Comparison of ENCODE assay signal across 15 mouse cellular contexts in the genomic region with DNA sequence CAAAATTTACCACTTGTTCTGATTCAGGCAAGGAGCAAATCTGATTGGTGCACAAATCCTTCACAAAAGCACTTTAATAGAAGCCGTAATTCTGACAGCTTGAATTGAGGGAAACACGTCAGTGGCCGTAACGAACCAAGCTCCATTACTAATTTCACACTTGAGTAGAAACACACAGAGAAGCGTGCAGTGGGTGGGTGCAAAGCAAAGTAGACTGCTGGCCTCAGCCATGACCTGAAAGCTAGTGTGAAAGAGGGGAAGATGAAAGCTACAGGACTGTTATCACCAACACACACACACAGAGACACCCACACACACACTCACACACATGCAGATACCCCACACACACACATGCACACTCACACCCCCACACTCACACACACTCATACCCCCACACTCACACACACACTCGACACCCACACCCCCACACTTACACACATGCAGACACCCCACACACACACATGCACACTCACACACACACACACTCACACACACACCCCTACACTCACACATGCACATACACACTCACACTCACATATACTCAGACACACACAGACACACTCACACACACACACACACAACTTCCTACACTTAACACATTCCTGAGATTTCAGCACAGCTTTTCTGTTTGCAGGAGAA.
DNase-seq lines count a peak whose midpoint lies in the region; ATAC-seq lines count a peak whose summit lies in the region.
"Had no signal": no experiment of that assay in that cellular context is flagged by ENCODE, and none has a peak within 500 bp of the region (broad histone marks: within the 10 kb centered on the region; RNA-seq: fewer than 3 reads in every experiment).

No protein-coding gene starts in this region.

- H3K9ac ChIP-seq in kidney, embryonic 15.5 days: no peak overlapping the region
- H3K9ac ChIP-seq in neural tube, embryonic 11.5 days (ENCODE audit: low read length): no peak overlapping the region
- H3K9ac ChIP-seq in neural tube, embryonic 15.5 days (replicated peaks): no peak overlapping the region
- H3K9ac ChIP-seq: embryonic facial prominence, embryonic 13.5 days had no signal

- H3K27me3 ChIP-seq in kidney, embryonic 15.5 days: no peaks in the 10 kb centered on the region
- no peaks in the 10 kb centered on the region for H3K27me3 ChIP-seq in neural tube, embryonic 11.5 days (ENCODE audit: control insufficient read depth, insufficient read depth, low read length)
- no peaks in the 10 kb centered on the region for H3K27me3 ChIP-seq in neural tube, embryonic 15.5 days (replicated peaks)
- H3K27me3 ChIP-seq: embryonic facial prominence, embryonic 13.5 days had no signal

- peak; percentile 61 for ATAC-seq in kidney, embryonic 15.5 days (replicated peaks; ENCODE audit: low FRiP score)
- ATAC-seq in neural tube, embryonic 11.5 days (ENCODE audit: insufficient read depth, low FRiP score, low TSS enrichment): peak; percentile 81
- no peak for ATAC-seq in neural tube, embryonic 15.5 days (ENCODE audit: low FRiP score)
- ATAC-seq in frontal cortex, adult (ENCODE audit: low TSS enrichment): no peak
- ATAC-seq: intestine, embryonic 16.5 days had no signal

- peaks cover 9% of the 10 kb centered on the region; the same call in 1 of the 2 replicates for H3K4me1 ChIP-seq in kidney, embryonic 15.5 days
- H3K4me1 ChIP-seq in neural tube, embryonic 11.5 days (ENCODE audit: control insufficient read depth, insufficient read depth, low read length): no peaks in the 10 kb centered on the region; the same call in 1 of the 2 replicates
- H3K4me1 ChIP-seq in neural tube, embryonic 15.5 days: no peaks in the 10 kb centered on the region

- H3K4me2 ChIP-seq in kidney, embryonic 15.5 days: no peak overlapping the region
- no peak overlapping the region for H3K4me2 ChIP-seq in neural tube, embryonic 11.5 days (ENCODE audit: low read depth)
- H3K4me2 ChIP-seq in neural tube, embryonic 15.5 days: no peak overlapping the region
- H3K4me2 ChIP-seq: embryonic facial prominence, embryonic 13.5 days had no signal

- H3K36me3 ChIP-seq in kidney, embryonic 15.5 days: no peaks in the 10 kb centered on the region
- H3K36me3 ChIP-seq in neural tube, embryonic 11.5 days (ENCODE audit: control insufficient read depth, insufficient read depth, low read length): no peaks in the 10 kb centered on the region
- H3K36me3 ChIP-seq in neural tube, embryonic 15.5 days: no peaks in the 10 kb centered on the region
- H3K36me3 ChIP-seq: embryonic facial prominence, embryonic 13.5 days had no signal

- H3K4me3 ChIP-seq in kidney, embryonic 15.5 days (replicated peaks): no peak overlapping the region
- H3K4me3 ChIP-seq in neural tube, embryonic 11.5 days (ENCODE audit: low read depth, low read length): no peak overlapping the region
- no peak overlapping the region for H3K4me3 ChIP-seq in neural tube, embryonic 15.5 days (replicated peaks)
- H3K4me3 ChIP-seq: embryonic facial prominence, embryonic 13.5 days; left cerebral cortex, adult 2 months; myocyte had no signal

- DNase-seq in embryo, embryonic 11 days: peak; percentile 36
- no peak for DNase-seq in embryo, embryonic 9.5 days (ENCODE audit: extremely low spot score)
- DNase-seq in kidney, postnatal 25 days: no peak
- peak; percentile 30 for DNase-seq in neural tube, embryonic 11.5 days (ENCODE audit: low spot score)
- DNase-seq in retina, embryonic 14.5 days (ENCODE audit: low spot score): peak; percentile 63
- DNase-seq: adrenal gland, postnatal 25 days; cerebellum, adult 9-11 months; gastrocnemius, postnatal 25 days had no signal

- no peak overlapping the region for H3K27ac ChIP-seq in kidney, embryonic 15.5 days
- H3K27ac ChIP-seq in neural tube, embryonic 11.5 days (ENCODE audit: low read depth, low read length): no peak overlapping the region
- H3K27ac ChIP-seq in neural tube, embryonic 15.5 days (replicated peaks): no peak overlapping the region
- H3K27ac ChIP-seq: embryonic facial prominence, embryonic 13.5 days; left cerebral cortex, adult 2 months had no signal

- no peaks in the 10 kb centered on the region for H3K9me3 ChIP-seq in kidney, embryonic 15.5 days (replicated peaks)
- H3K9me3 ChIP-seq in neural tube, embryonic 11.5 days (ENCODE audit: control insufficient read depth, low read length): no peaks in the 10 kb centered on the region
- H3K9me3 ChIP-seq in neural tube, embryonic 15.5 days (replicated peaks): no peaks in the 10 kb centered on the region
- H3K9me3 ChIP-seq: embryonic facial prominence, embryonic 13.5 days had no signal

- WGBS in kidney, embryonic 15.5 days: 57% methylated on average over 6 of the region's 6 CpGs
- WGBS in neural tube, embryonic 11.5 days: 36% methylated on average over 6 of the region's 6 CpGs
- WGBS in neural tube, embryonic 15.5 days: 32% methylated on average over 6 of the region's 6 CpGs

Comparison
In these comparisons a context has a peak if more than half of its experiments do, and no peak if none do; other contexts are left out.
1. DNase-seq: peak in embryo, embryonic 11 days (single experiment), neural tube, embryonic 11.5 days (single experiment) and retina, embryonic 14.5 days (single experiment); none in embryo, embryonic 9.5 days (single experiment) and kidney, postnatal 25 days (0 of 2).
2. ATAC-seq: peak in kidney, embryonic 15.5 days (single experiment) and neural tube, embryonic 11.5 days (single experiment); none in neural tube, embryonic 15.5 days (single experiment) and frontal cortex, adult (single experiment).